Mouse (Mus musculus): Measurements from ENCODE around the gene Tjp2. TPM values are rescaled to one million over a fixed set of nuclear protein-coding genes. Genes with fewer than 3 reads are reported as not detected.

Gene Tjp2
- polyA plus RNA-seq, 1 experiment from 2014 or later: 8.7 TPM

GRCm38 (mm10) chr19:24219011-24219410 lies 5.8 kb downstream of the Tjp2 start:
- no peak overlapping the region for H3K27ac ChIP-seq
- H3K27me3 ChIP-seq (replicated peaks): peaks cover 19% of the 10 kb centered on the region
- H3K36me3 ChIP-seq: no peaks in the 10 kb centered on the region
- no peaks in the 10 kb centered on the region for H3K4me1 ChIP-seq
- no peak overlapping the region for H3K9ac ChIP-seq
- no peak overlapping the region for H3K4me2 ChIP-seq
- H3K9me3 ChIP-seq (replicated peaks): no peaks in the 10 kb centered on the region
- 72% methylated on average over 9 of the region's 9 CpGs for WGBS (ENCODE audit: insufficient replicate concordance)
- no peak overlapping the region for H3K4me3 ChIP-seq
- ATAC-seq: no peak

GRCm38 (mm10) chr19:24218291-24218690 lies 6.5 kb downstream of the Tjp2 start:
- H3K9ac ChIP-seq: no peak overlapping the region
- H3K4me3 ChIP-seq: no peak overlapping the region
- H3K9me3 ChIP-seq (replicated peaks): no peaks in the 10 kb centered on the region
- no peaks in the 10 kb centered on the region for H3K4me1 ChIP-seq
- H3K36me3 ChIP-seq: no peaks in the 10 kb centered on the region
- peaks cover 12% of the 10 kb centered on the region for H3K27me3 ChIP-seq (replicated peaks)
- ATAC-seq: no peak
- no peak overlapping the region for H3K4me2 ChIP-seq
- H3K27ac ChIP-seq: no peak overlapping the region
- WGBS (ENCODE audit: insufficient replicate concordance): 21% methylated on average over 2 of the region's 2 CpGs

DNA sequence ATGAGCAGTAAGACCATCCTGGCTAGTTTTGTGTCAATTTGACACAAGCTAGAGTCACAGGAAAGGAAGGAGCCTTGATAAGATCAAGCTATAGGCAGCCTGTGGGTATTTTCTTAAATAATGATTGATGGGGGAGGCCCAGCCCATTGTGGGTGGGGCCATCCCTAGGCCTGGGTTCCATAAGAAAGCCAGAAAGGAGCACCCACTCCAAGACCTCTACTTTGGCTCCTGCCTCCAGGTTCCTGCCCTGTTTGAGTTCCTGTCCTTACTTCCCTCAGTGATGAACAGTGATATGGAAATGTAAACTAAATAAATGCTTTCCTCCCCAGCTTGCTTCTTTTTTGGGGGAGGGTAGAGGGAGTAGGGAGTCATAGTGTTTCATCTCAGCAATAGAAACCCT lies 7.0 kb downstream of the Tjp2 start:
- Histone ChIP-seq H3K4me2 (no peak overlapping the region), H3K27ac (no peak overlapping the region), H3K27me3 (replicated peaks) (peaks cover 8% of the 10 kb centered on the region), H3K36me3 (no peaks in the 10 kb centered on the region), H3K4me1 (no peaks in the 10 kb centered on the region), H3K9me3 (replicated peaks) (no peaks in the 10 kb centered on the region), H3K4me3 (no peak overlapping the region), H3K9ac (no peak overlapping the region)
- ATAC-seq: no peak

DNA sequence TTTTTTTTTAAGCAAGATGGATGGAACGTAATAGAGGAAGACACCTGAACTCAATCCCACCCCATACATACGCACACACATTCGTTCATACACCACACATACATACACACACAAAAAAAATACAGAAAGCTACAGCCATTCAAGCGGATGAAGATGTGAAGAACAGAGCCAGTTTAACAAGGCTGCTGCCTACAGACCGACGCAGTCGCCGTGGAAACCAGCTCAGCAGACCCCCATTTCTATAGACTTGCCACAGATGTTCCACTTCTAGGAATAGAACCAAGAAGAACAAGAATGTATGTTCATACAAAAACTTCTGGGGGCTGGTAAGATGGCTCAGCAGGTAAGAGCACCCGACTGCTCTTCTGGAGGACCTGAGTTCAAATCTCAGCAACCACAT lies 8.1 kb downstream of the Tjp2 start:
- 85% methylated on average over 9 of the region's 9 CpGs for WGBS (ENCODE audit: insufficient replicate concordance)
- Histone ChIP-seq H3K9ac (no peak overlapping the region), H3K27me3 (replicated peaks) (no peaks in the 10 kb centered on the region), H3K36me3 (no peaks in the 10 kb centered on the region), H3K4me3 (no peak overlapping the region), H3K4me1 (no peaks in the 10 kb centered on the region), H3K4me2 (no peak overlapping the region), H3K9me3 (replicated peaks) (no peaks in the 10 kb centered on the region), H3K27ac (no peak overlapping the region)
- no peak for ATAC-seq

DNA sequence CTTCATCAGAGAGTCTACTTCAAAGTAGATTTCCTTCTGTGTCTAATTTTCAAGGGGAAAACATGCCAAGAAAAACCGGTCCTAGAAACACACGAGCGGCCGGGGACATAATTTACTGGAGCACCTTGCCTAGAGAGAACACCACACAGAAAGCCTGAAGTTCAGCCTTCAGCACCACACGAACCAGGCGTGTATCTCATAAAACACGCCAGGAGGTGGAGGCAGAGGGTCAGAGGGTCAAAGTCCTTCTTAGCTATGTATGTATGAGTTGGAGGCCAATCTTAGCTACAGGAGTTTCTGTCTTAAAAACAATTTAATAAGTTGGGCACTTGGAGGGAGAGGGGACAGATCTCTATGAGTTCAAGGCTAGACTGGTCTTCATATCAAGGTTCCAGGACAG lies 9.9 kb downstream of the Tjp2 start:
- WGBS (ENCODE audit: insufficient replicate concordance): 80% methylated on average over 7 of the region's 7 CpGs
- H3K4me1 ChIP-seq: no peaks in the 10 kb centered on the region
- no peak overlapping the region for H3K9ac ChIP-seq
- no peak for ATAC-seq
- H3K4me2 ChIP-seq: no peak overlapping the region
- H3K4me3 ChIP-seq: no peak overlapping the region
- H3K27me3 ChIP-seq (replicated peaks): no peaks in the 10 kb centered on the region
- H3K9me3 ChIP-seq (replicated peaks): no peaks in the 10 kb centered on the region
- no peak overlapping the region for H3K27ac ChIP-seq
- no peaks in the 10 kb centered on the region for H3K36me3 ChIP-seq

GRCm38 (mm10) chr19:24213299-24213698 lies 11.5 kb downstream of the Tjp2 start:
- Histone ChIP-seq H3K36me3 (no peaks in the 10 kb centered on the region), H3K9ac (no peak overlapping the region), H3K27me3 (replicated peaks) (no peaks in the 10 kb centered on the region), H3K27ac (no peak overlapping the region), H3K4me2 (no peak overlapping the region), H3K4me1 (no peaks in the 10 kb centered on the region), H3K9me3 (replicated peaks) (no peaks in the 10 kb centered on the region), H3K4me3 (no peak overlapping the region)
- ATAC-seq: no peak
- WGBS (ENCODE audit: insufficient replicate concordance): 41% methylated on average over 7 of the region's 7 CpGs

GRCm38 (mm10) chr19:24212552-24213249 lies 12.1 kb downstream of the Tjp2 start:
- Histone ChIP-seq H3K9me3 (replicated peaks) (0 out of 2 replicates have a peak, but pooled peaks cover 4% of the 10 kb centered on the region), H3K27me3 (replicated peaks) (no peaks in the 10 kb centered on the region), H3K27ac (no peak overlapping the region), H3K9ac (no peak overlapping the region), H3K36me3 (no peaks in the 10 kb centered on the region), H3K4me2 (no peak overlapping the region), H3K4me3 (no peak overlapping the region), H3K4me1 (no peaks in the 10 kb centered on the region)
- no peak for ATAC-seq
- 68% methylated on average over 12 of the region's 12 CpGs for WGBS (ENCODE audit: insufficient replicate concordance)

- H3K36me3 ChIP-seq: no peaks in the 10 kb centered on the region
- no peak overlapping the region for H3K27ac ChIP-seq
- H3K9ac ChIP-seq: no peak overlapping the region
- WGBS (ENCODE audit: insufficient replicate concordance): 58% methylated on average over 10 of the region's 10 CpGs
- no peak for ATAC-seq
- no peak overlapping the region for H3K4me2 ChIP-seq
- no peaks in the 10 kb centered on the region for H3K27me3 ChIP-seq (replicated peaks)
- no peaks in the 10 kb centered on the region for H3K4me1 ChIP-seq
- no peak overlapping the region for H3K4me3 ChIP-seq
- 0 out of 2 replicates have a peak, but pooled peaks cover 4% of the 10 kb centered on the region for H3K9me3 ChIP-seq (replicated peaks)
Observed at GRCm38 (mm10) chr19:24211168-24211567, 13.7 kb downstream of the Tjp2 start.

DNA sequence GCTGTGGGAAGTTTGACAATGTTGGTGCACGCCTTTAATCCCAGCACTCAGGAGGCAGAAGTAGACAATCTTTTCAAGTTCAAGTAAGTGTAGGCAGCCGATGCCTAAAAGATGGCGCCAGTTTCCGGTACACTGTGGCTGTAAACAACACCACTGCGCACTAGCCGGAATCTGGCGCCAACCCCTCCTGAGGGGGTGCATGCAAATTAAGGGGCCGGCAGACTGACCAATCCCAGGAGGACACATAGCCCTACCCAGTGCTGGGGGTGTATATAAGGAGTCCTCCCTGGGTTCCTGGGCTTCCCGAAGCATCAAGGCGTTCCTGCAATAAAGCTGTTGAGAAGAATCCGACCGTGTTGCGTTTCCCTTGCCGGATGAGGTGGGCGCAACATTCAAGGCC lies 15.3 kb downstream of the Tjp2 start:
- Histone ChIP-seq H3K27me3 (replicated peaks) (no peaks in the 10 kb centered on the region), H3K4me2 (no peak overlapping the region), H3K9ac (no peak overlapping the region), H3K27ac (no peak overlapping the region), H3K36me3 (no peaks in the 10 kb centered on the region), H3K9me3 (replicated peaks) (0 out of 2 replicates have a peak, but pooled peaks cover 4% of the 10 kb centered on the region), H3K4me3 (no peak overlapping the region), H3K4me1 (no peaks in the 10 kb centered on the region)
- ATAC-seq: no peak
- WGBS (ENCODE audit: insufficient replicate concordance): 84% methylated on average over 15 of the region's 15 CpGs

DNA sequence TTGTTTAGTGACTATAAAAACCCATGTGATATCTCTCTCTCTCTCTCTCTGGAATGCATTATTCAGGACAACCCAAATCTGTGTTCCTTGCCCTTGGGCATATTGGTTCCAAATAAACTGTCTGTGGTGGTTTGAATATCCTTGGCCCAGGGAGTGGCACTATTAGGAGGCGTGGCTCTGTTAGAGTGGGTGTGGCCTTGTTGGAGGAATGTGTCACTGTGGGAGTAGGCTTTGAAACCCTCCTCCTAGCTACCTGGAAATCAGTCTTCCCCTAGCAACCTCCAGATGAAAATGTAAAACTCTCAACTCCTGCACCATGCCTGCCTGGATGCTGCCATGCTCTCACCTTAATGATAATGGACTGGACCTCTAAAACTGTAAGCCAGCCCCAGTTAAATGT lies 16.9 kb downstream of the Tjp2 start:
- 67% methylated on average over 1 of the region's 1 CpGs for WGBS (ENCODE audit: insufficient replicate concordance)
- no peak overlapping the region for H3K9ac ChIP-seq
- no peak for ATAC-seq

DNA sequence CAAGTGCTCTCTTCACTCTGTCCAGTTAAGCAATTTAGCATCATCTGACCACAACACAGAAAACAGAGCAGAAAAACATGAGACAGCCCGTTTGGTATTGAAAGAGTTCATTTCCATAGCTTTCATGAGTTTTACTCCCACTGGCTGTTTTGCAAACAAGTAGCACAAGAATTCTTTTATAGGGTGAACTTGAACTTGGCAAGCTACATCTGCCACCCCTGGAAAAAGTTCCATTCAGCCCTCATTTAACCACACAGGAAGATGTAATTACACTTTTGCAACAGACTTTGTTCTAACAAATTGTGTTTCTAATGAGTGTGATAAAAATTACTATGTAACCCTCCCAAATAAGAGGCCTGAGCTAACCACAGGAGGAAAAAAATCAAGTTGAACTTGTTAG lies 19.8 kb downstream of the Tjp2 start:
- no peaks in the 10 kb centered on the region for H3K4me1 ChIP-seq
- H3K9me3 ChIP-seq (replicated peaks): 0 out of 2 replicates have a peak, but pooled peaks cover 4% of the 10 kb centered on the region
- no peaks in the 10 kb centered on the region for H3K36me3 ChIP-seq
- no peak overlapping the region for H3K4me3 ChIP-seq
- H3K9ac ChIP-seq: no peak overlapping the region
- no peak overlapping the region for H3K4me2 ChIP-seq
- no peaks in the 10 kb centered on the region for H3K27me3 ChIP-seq (replicated peaks)
- no peak overlapping the region for H3K27ac ChIP-seq
- no peak for ATAC-seq
- 28% methylated on average over 1 of the region's 1 CpGs for WGBS (ENCODE audit: insufficient replicate concordance)

More for the DNA sequence above, 16.9 kb downstream of the Tjp2 start:
- Histone ChIP-seq H3K4me2 (no peak overlapping the region), H3K27ac (no peak overlapping the region), H3K9me3 (replicated peaks) (0 out of 2 replicates have a peak, but pooled peaks cover 4% of the 10 kb centered on the region), H3K27me3 (replicated peaks) (no peaks in the 10 kb centered on the region), H3K4me1 (no peaks in the 10 kb centered on the region), H3K4me3 (no peak overlapping the region), H3K36me3 (no peaks in the 10 kb centered on the region)

DNA sequence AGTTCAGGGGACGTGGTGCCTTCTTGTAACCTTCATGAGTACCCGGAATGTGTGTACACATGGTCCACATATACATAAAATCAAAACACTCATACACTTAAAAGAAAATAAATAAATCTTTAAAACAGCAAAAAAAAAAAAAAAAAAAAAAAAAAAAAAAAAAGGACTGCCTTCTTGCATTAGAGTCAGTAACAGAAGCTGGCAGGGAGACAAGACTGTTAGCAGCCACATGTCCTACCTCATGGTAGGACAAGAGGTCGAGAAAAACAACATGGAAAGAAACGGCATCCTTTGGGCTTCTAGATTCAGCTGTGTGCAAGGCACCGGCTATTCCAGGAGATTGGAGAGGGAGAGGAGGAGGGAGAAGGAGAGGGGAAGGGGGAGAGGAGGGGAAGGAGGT lies 23.0 kb downstream of the Tjp2 start:
- 73% methylated on average over 5 of the region's 5 CpGs for WGBS (ENCODE audit: insufficient replicate concordance)
- H3K9me3 ChIP-seq (replicated peaks): no peaks in the 10 kb centered on the region
- H3K9ac ChIP-seq: no peak overlapping the region
- H3K36me3 ChIP-seq: no peaks in the 10 kb centered on the region
- no peaks in the 10 kb centered on the region for H3K27me3 ChIP-seq (replicated peaks)
- no peak for ATAC-seq
- H3K4me1 ChIP-seq: no peaks in the 10 kb centered on the region
- H3K4me2 ChIP-seq: no peak overlapping the region
- no peak overlapping the region for H3K4me3 ChIP-seq
- no peak overlapping the region for H3K27ac ChIP-seq

- H3K4me2 ChIP-seq: no peak overlapping the region
- H3K9me3 ChIP-seq (replicated peaks): no peaks in the 10 kb centered on the region
- no peaks in the 10 kb centered on the region for H3K27me3 ChIP-seq (replicated peaks)
- no peak for ATAC-seq
- H3K4me3 ChIP-seq: no peak overlapping the region
- no peak overlapping the region for H3K27ac ChIP-seq
- WGBS (ENCODE audit: insufficient replicate concordance): 76% methylated on average over 12 of the region's 12 CpGs
- H3K9ac ChIP-seq: no peak overlapping the region
- H3K4me1 ChIP-seq: no peaks in the 10 kb centered on the region
- no peaks in the 10 kb centered on the region for H3K36me3 ChIP-seq
Observed at GRCm38 (mm10) chr19:24200566-24200965, 24.3 kb downstream of the Tjp2 start.

Data from liver, embryonic 12.5 days (tissue).